Mouse (Mus musculus) testis, adult 2 months (tissue): Measurements from ENCODE around the gene Ncapd2.

ENCODE experiments used
- CTCF ChIP-seq: fragments of 200-500 bp; IDR thresholded peaks from 2 replicates; pipeline ENCODE4 v1.5.1; 2012; ENCODE audit warnings: low read depth, mild to moderate bottlenecking, inconsistent platforms, low read length, moderate library complexity; ENCODE audit not compliant: control insufficient read depth, insufficient read depth, insufficient replicate concordance
- POLR2A ChIP-seq: fragments of 200-500 bp; IDR thresholded peaks from 2 replicates; pipeline ENCODE4 v1.6.1; 2012; ENCODE audit warnings: low read depth, mild to moderate bottlenecking, inconsistent platforms, low read length, moderate library complexity; ENCODE audit not compliant: control insufficient read depth

DNA sequence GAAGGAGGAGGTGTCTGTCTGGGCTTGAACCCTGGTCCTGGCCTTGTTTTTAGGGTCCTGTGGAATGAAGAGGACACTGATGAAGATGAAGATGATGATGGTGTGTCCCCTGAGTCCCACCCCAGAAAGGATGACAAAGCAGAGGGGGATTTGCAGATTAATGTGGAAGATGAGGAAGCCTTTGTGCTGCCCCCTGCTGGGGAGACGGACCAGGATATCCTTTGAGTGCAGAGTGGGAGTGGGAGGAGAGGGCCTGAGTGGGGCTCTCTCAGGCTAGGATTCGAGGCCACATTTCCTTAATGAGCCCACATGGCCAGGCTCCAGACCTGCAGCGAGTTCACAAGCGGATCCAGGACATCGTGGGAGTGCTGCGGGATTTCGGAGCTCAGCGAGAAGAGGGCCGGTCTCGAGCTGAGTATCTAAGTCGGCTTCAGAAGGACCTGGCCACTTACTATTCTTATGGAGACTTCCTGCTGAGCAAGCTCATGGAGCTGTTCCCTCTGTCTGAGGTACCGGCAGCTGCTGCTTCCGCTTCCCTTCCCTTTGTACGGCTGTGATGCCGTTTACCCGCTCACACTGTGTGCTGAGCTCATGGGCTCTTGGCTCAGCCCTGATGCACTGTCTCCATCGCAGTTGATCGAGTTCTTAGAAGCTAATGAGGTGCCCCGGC lies 54.4 kb downstream of the Ncapd2 start:
- TF ChIP-seq CTCF (no peak; the same call in 1 of the 2 replicates), POLR2A (no peak)
